ENCODE assay signal across 12 mouse cellular contexts in genomic region chr2:168959339-168959885, GRCm38 (mm10).
"Had no signal": no experiment of that assay in that cellular context is flagged by ENCODE, and none has a peak within 500 bp of the region (broad histone marks: within the 10 kb centered on the region; RNA-seq: fewer than 3 reads in every experiment).

No protein-coding gene starts in this region.

- ATAC-seq: liver, postnatal 0 days; midbrain, embryonic 13.5 days had no signal

- H3K27ac ChIP-seq: kidney, postnatal 0 days; limb, embryonic 15.5 days; liver, embryonic 13.5 days; midbrain, embryonic 13.5 days had no signal

- DNase-seq: kidney, adult 9 months; kidney, postnatal 36 days; layer of hippocampus, adult 9-11 months; layer of hippocampus, postnatal 36 days; liver, embryonic 13.5 days; liver, postnatal 0 days; lung, postnatal 36 days; thymus, postnatal 4 days had no signal

- H3K9ac ChIP-seq: limb, embryonic 15.5 days; liver, embryonic 13.5 days; liver, postnatal 0 days; midbrain, embryonic 13.5 days had no signal

- H3K27me3 ChIP-seq: limb, embryonic 15.5 days; liver, embryonic 13.5 days; midbrain, embryonic 13.5 days had no signal

- H3K9me3 ChIP-seq: limb, embryonic 15.5 days; liver, embryonic 13.5 days had no signal

- H3K36me3 ChIP-seq: limb, embryonic 15.5 days; liver, embryonic 13.5 days had no signal

- H3K4me3 ChIP-seq: limb, embryonic 15.5 days; liver, embryonic 13.5 days; midbrain, embryonic 13.5 days; myocyte had no signal

- H3K4me2 ChIP-seq: limb, embryonic 15.5 days; liver, embryonic 13.5 days; midbrain, embryonic 13.5 days had no signal
